Mouse (Mus musculus) splenic B cell, adult 2 months (primary cell): ENCODE measurements around the gene Mxra7.

Experiments used
- DNase-seq: peaks from one replicate; pipeline ENCODE4 v3.0.0-alpha.2; 2011; ENCODE audit warnings: low read depth, low spot score
- H3K27me3 ChIP-seq: 2 replicates; pipeline ENCODE4 v1.6.1; 2012; ENCODE audit warnings: mild to moderate bottlenecking, low read length, moderate library complexity, mixed read lengths; ENCODE audit not compliant: control insufficient read depth, poor library complexity, insufficient read depth, severe bottlenecking
- H3K36me3 ChIP-seq: 2 replicates; pipeline ENCODE4 v1.6.1; 2012; ENCODE audit warnings: mild to moderate bottlenecking, low read length, moderate library complexity, mixed read lengths; ENCODE audit not compliant: control insufficient read depth, poor library complexity, insufficient read depth, severe bottlenecking

The Mxra7 gene

GRCm38 (mm10) chr11:116806136-116807071, 21.4 kb downstream of the Mxra7 start:
- no peak for DNase-seq
- Histone ChIP-seq H3K36me3 (no peaks in the 10 kb centered on the region), H3K27me3 (no peaks in the 10 kb centered on the region)

- H3K36me3 ChIP-seq, result no peaks in the 10 kb centered on the region
- no peaks in the 10 kb centered on the region for H3K27me3 ChIP-seq
- DNase-seq, result no peak
Measured at GRCm38 (mm10) chr11:116802709-116803108, 25.1 kb downstream of the Mxra7 start.

- Histone ChIP-seq H3K27me3 (no peaks in the 10 kb centered on the region), H3K36me3 (no peaks in the 10 kb centered on the region; the same call in 1 of the 2 replicates)
- no peak for DNase-seq
Measured at GRCm38 (mm10) chr11:116801106-116801505, 26.7 kb downstream of the Mxra7 start.

GRCm38 (mm10) chr11:116799364-116799763, 28.5 kb downstream of the Mxra7 start:
- Histone ChIP-seq H3K27me3 (no peaks in the 10 kb centered on the region), H3K36me3 (no peaks in the 10 kb centered on the region; the same call in 1 of the 2 replicates)
- DNase-seq, result no peak

- Histone ChIP-seq H3K27me3 (no peaks in the 10 kb centered on the region), H3K36me3 (no peaks in the 10 kb centered on the region)
- DNase-seq, result no peak
Measured at GRCm38 (mm10) chr11:116784221-116784620, 43.6 kb downstream of the Mxra7 start.

GRCm38 (mm10) chr11:116782737-116783145, 45.1 kb downstream of the Mxra7 start:
- no peaks in the 10 kb centered on the region for H3K36me3 ChIP-seq
- DNase-seq, result peak; percentile 86
- H3K27me3 ChIP-seq, result no peaks in the 10 kb centered on the region

GRCm38 (mm10) chr11:116775407-116775806, 52.4 kb downstream of the Mxra7 start, which contains the start of gene St6galnac1:
TSS of gene St6galnac1 (minus strand) at chr11:116775507.
- H3K36me3 ChIP-seq, result no peaks in the 10 kb centered on the region
- no peaks in the 10 kb centered on the region for H3K27me3 ChIP-seq
- DNase-seq, result no peak

- no peak for DNase-seq
- H3K36me3 ChIP-seq, result no peaks in the 10 kb centered on the region
- no peaks in the 10 kb centered on the region for H3K27me3 ChIP-seq
Measured at GRCm38 (mm10) chr11:116773205-116773604, 54.6 kb downstream of the Mxra7 start.

- H3K27me3 ChIP-seq, result no peaks in the 10 kb centered on the region
- no peak for DNase-seq
- no peaks in the 10 kb centered on the region for H3K36me3 ChIP-seq
Measured at GRCm38 (mm10) chr11:116769873-116770272, 58.0 kb downstream of the Mxra7 start.

GRCm38 (mm10) chr11:116764946-116765345, 62.9 kb downstream of the Mxra7 start:
- DNase-seq, result no peak
- H3K36me3 ChIP-seq, result no peaks in the 10 kb centered on the region

GRCm38 (mm10) chr11:116764346-116764745, 63.5 kb downstream of the Mxra7 start:
- H3K27me3 ChIP-seq, result no peaks in the 10 kb centered on the region
- no peak for DNase-seq
- no peaks in the 10 kb centered on the region for H3K36me3 ChIP-seq

More at GRCm38 (mm10) chr11:116764946-116765345, 62.9 kb downstream of the Mxra7 start:
- no peaks in the 10 kb centered on the region for H3K27me3 ChIP-seq

- Histone ChIP-seq H3K36me3 (no peaks in the 10 kb centered on the region), H3K27me3 (no peaks in the 10 kb centered on the region)
- no peak for DNase-seq
Measured at GRCm38 (mm10) chr11:116755191-116755590, 72.7 kb downstream of the Mxra7 start.

- no peaks in the 10 kb centered on the region for H3K36me3 ChIP-seq
- no peaks in the 10 kb centered on the region for H3K27me3 ChIP-seq
- no peak for DNase-seq
Measured at GRCm38 (mm10) chr11:116753674-116754470, 74.0 kb downstream of the Mxra7 start.
